Mouse (Mus musculus) Muller cell, postnatal 12 days (primary cell): Measurements from ENCODE around the gene Rad54l2.
A peak's percentile ranks its signal among the peaks of the same experiment; 100 is the strongest.

Experiments used
- DNase-seq: peaks from one replicate; pipeline ENCODE4 v3.0.0-alpha.2; 2015; ENCODE audit errors: inconsistent ontology term

Rad54l2 gene

DNA sequence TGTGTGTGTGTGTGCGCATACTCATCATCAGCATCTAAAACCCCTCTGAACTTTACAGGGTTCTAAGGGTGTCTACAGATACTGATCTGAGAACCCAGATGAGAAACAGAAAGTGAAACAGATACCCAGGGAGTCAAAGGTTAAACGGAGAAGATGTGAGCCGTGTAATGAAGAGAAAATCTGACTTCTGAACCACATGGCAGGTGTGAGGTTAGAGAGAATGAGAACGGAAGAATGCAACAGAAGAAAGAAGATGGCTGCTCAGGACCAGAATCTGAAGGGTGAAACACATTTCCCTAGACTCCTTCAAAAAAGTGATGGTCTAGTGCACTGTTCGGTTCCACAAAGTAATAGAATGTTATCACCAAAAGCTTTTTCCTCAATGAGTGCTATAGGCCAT, 36.9 kb downstream of the Rad54l2 start:
- DNase-seq: no peak

DNA sequence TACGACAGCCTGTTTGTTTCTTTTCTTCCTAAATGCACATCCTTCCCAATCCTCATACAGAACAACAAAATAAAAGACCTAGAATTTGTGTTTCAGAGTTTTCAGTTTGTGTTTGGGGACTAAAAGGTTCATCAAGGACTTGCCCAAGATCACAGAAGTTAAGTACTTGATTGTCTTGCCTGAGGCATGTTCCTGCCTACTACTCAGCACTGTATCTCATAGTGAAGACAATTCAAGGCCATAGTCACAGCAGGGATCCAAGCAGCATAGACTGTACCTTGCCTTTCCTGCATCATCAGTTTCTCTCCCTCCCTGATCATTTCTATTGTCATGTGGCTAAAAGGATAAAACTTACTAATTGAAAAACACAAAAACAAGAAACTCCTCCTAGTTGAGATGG, 49.0 kb downstream of the Rad54l2 start:
- no peak for DNase-seq

DNA sequence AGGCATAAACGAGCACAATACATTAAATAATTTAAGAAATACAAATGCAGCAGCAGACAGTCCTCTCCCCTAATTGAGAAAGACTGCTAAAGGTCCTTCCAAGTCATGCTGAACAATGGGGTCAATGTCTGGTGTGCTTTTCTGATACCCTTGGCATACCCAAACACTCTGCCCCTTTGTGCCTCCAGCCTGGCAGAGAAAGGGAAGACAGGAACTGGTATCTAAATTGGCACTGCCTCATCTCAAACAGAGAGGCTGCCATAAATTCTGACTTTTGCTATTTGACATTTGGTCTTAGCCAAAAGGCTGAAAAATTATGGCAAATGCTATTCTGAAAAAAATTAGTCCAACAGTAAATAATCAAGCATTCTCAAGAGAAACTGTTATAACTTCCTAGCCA, 49.9 kb downstream of the Rad54l2 start:
- DNase-seq: no peak

DNA sequence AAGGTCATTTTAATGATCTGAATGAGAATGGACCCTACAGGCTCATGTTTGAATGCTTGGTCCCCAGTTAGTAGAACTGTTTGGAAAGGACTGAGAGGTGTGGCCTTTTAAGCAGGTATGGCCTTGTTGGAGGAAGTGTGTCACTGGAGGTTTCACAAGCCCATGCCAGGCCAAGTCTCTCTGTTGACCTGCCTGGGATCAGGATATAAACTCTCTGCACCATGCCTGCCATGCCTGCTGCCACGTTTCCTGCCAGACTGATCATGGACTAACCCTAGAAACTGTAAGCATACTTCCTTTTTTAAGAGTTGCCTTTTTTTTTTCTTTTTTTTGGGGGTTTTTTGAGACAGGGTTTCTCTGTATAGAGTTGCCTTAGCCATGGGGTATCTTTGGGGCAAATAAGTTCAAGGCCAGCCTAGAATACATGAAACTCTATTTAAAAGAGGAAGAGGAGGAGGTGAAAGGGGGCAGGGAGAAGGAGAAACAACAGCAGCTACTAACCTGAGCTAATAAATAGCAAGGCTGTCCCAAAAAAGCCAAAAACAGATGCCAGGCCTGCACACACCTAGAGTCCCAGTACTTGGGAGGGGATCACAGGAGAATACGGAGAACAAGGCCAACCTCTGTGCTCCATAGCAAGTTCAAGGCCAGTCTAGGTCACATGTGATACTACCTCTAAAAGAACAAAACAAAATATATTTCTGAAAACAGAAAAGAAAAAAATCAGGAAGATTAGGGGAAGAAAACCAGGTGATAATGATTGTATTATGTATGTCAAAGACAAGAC, 50.6 kb downstream of the Rad54l2 start:
- DNase-seq: no peak

DNA sequence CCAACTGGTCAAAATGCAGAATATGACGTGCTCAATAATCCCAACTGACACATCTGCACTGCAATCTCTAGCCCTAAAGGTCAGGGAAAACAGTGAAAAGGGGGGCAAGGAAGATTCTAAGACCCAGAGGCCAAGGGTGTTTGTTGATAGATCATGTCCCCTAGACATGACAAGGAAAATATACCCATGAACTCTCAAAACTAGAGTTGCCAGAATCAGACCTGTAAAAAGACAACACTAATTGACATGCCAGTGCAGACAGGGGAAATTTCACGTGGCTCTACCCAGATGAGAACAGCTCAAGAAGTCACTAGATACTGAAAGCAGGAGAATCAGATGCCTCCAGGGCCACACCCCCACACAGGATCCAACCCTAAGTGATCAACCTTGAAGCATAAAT, 55.3 kb downstream of the Rad54l2 start:
- no peak for DNase-seq

DNA sequence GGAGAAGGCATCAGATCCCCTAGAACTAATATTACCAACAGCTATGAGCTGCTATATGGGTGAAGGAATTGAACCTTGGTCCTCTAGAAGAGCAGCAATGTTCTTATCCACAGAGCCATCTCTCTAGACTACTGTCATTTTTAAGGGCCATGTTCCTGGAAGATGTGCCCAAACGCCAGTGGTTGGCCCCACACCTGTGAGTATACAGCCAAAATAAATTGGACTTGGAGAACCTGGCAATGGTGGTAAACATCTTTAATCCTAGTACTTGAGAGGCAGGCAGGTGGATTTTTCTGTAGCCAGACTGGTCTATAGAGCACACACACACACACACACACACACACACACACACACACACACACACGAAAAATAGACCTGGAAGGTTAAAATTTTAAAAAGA, 59.6 kb downstream of the Rad54l2 start:
- no peak for DNase-seq

DNA sequence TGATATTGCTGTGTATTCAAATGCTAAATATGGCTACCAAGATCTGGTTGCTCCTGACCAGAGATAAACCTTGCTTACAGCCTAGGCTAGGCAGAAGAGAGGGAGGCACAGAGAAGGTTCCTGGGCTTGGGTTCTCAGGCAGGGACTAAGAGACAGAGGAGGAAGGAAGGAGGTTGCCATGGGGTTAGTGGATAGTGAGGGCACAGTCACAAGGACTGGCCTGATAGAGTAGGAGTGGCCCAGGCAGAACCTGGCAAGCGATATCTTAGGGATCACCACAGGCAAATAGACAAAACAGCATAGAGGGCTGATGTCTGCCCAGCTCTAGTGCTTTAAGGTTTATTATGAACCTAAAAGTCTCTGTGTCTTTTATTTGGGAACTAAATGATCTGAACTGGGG, 62.1 kb downstream of the Rad54l2 start:
- no peak for DNase-seq

DNA sequence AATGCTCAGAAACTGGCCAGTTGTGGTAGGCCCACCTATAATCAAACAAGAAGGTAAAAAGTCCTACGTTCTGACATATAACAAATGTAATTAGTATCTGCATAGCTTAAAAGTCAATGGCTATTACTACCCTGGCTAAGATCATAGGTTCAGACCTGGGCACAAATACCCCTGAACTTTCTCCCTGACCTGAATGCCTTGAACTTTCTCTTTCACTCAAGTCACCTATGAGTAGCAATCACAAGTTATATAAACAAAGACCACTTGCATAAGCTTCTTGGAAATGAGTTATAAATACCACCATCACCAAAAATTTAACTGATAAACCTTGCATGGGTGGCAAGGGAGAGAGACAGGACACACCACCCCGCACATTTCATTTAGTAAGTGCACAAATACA, 63.6 kb downstream of the Rad54l2 start:
- no peak for DNase-seq

DNA sequence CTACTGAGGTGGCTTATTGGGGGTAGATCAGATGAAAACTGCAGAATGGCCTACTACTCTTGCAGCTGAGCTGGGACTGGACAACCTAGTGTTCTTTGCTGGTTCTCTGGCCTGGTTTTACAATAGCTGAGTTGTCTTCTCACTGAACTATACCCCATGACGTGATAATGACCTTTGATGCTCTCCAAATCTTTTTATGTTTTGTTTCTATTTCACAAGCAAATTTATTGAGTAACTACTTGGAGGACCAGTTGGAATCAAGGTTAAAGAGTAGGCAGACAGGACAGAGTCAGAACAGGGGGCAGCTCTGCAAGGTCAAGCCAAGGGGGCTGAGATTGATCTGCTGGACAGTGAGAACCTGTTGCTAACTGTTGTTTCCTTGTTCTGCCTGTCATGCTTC, 64.1 kb downstream of the Rad54l2 start:
- no peak for DNase-seq

DNA sequence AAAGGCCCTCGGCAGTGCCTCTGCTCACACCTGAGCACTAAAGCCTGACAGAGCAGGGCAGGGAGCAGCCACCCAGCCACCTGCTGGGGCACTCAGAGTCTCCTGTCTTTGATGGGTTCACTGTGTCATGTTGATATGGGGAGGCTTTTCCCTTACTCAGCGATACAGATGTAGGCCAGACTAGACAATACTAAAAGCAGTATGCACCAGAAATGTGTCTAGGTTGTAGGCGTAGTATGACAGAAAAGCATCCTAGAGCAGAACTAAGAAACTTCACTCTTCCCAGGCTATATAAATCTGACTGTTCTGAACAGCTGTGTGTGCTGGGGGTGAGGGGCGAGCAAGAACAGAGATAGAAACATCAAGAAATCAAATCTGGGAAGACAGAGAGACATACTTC, 72.3 kb downstream of the Rad54l2 start:
- no peak for DNase-seq

DNA sequence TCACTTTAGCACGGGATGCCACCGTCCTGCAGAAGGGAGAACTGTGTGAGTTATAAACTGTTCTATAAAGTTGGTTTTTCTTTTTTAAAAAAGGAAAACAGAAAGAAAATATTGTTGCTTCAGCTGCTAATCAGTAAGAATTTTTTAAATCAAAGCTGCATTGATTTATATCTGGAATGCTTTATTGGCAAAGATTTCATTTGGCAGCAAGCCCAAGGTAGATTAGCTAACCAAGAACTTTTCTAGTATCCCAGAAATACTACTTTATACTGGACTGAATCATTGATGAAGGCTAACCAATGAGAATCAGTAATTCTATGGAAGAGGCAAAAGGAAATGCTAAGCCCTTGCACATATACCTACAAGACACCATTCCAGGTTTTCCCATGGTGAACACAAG, 72.8 kb downstream of the Rad54l2 start:
- no peak for DNase-seq

DNA sequence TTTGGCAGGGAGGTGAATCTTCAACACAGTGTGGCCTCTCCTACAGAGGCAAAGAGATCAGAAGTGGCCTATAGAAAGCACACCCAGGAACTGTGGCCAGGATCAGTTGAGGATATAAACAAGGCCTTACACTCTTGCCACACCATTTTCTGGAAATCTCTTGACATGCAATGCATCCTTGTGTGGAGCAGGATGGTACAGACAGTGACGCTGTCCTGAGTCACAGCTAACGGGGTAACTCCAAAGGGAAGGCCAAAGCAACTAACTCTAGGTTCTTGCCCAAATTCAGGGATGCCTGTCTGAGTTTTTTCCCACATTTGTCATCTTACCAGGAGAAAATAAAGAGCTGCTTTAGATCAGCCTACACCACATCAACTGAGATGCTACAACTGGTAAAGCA, 76.5 kb downstream of the Rad54l2 start:
- no peak for DNase-seq

DNA sequence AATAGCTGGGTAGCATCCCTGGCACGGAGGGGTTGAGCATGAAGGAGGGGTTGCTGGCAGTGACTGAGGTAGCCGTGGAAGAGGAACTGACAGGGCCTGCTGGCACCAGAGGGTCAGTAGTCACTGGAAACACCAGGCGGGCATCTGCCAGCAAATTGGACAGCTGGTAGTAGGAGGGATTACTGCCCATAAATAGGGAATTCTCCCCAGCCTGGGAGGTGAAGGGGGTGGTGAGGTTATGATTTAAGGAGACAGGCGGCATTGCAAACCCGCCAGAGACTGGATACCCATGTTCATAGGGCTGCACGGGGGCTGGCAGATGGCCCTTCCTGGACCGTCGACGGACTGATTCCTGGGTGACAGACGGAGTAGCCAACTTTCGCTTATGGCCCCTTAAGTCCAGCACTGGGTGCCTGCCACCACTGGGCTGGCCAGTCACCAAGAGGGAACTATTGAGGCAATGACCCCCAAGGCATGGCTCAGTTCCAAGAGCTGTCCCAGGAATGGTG, 96.0 kb downstream of the Rad54l2 start:
- DNase-seq: no peak

DNA sequence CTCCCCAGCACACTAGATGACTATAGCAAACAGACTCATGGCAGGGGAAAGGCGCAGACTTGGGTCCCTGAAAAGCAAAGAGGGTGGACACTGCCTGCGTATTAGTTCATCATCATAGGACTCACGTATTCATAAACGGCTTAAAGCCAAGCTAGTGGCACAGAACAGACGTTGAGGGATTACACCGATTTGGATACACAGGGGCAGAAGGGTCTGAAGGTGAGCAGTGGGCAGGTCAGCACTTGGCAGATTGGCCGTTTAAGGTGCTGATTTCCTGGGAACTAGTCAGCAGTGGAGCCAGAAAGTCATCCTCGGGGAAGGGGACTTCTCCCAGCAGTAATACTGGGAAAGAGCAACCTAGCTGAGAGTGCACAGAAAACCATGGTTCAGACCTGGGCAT, 100.2 kb downstream of the Rad54l2 start:
- no peak for DNase-seq

DNA sequence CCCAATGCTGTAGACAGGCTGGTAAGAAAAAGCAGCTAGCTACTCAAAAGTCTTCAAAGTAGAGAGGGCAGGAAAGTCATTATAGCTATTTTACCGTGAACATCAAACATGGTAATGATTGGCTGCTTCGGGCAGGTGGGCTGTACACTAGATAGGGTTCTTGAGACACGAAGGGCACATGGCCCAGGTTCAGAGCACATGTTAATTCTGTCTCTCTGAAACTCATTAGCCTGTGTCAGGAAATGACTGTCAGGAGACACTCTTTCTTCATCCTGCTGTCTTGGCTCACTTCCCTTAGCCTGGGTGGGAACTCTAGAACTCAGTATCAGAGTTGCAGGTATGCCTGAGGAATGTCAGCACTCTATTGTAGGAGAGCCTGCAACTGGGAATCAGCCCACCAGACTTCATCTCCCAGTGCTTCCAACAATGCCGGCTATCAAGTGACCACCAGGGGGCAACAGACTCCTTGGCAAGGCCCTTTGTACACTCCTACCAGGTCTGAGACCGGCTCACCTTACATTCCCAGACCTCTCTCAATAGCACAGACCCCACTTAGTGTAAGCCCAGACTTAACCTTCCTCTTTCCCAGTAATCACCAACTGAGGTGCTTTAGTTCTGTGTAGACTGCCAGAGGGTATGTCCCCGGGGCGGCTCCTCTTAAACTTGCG, 101.9 kb downstream of the Rad54l2 start:
- DNase-seq: peak; percentile 60

DNA sequence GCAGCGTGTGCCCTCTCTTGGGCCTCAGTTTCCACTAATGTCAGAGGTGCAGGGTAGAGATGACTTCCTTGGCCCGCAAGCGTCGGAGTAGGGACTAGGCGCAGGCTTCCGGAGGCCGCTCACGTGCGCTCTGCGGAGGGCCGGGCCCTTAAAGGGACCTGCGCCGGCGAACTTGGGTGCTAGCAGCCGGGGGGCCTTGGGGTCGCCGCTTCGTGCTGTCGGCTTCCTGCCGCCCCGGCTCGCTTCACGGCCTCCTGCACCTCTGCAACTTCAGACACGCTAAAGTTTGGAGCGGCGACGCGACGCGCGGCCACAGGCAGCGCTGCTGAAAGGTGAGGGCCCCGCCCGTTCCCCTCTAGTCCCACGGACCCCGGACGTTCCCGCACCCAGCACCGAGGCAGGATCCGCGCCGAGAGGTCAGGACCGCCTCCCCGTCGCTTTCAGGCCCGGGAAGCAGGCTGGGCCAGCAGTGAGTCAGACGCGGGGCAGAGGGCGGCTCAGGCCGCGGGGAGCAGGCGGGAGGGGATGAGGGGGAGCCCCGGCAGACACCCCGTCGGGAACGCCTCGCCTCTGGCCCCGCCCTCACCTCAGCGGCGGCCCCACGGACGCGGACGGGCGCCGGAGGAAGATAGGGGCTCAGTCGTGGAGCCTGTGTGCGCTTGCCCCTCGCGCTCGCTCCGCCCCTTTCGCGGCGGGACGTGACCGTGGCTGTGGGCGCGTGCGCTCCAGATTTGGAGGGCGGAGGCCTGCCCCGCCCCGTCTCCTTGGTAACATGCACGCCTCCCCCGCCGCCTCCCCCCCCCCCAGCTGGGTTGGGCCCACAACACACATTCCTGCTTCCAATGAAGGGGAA, 103.5 kb downstream of the Rad54l2 start, which contains the start of gene Tex264:
Tex264 (minus strand) TSS at position 679 of the 853 bp plus-strand sequence.
- peak; percentile 95 for DNase-seq

DNA sequence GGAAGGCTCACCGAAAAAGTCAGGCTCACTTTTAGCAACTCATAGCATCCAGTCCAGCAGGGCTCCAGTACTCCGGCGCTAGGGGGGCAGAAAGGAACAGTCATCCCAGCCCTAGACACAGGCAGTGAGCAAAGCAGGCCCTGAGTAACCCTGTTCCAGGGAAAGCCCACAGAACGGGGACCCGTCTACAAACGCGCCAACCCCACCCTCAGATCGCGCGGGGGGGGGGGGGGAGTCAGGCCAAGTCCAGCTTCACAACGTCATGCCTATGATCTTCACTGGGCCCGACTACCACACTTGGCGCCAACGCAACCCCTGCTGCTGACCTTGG, 104.1 kb downstream of the Rad54l2 start:
- no peak for DNase-seq

DNA sequence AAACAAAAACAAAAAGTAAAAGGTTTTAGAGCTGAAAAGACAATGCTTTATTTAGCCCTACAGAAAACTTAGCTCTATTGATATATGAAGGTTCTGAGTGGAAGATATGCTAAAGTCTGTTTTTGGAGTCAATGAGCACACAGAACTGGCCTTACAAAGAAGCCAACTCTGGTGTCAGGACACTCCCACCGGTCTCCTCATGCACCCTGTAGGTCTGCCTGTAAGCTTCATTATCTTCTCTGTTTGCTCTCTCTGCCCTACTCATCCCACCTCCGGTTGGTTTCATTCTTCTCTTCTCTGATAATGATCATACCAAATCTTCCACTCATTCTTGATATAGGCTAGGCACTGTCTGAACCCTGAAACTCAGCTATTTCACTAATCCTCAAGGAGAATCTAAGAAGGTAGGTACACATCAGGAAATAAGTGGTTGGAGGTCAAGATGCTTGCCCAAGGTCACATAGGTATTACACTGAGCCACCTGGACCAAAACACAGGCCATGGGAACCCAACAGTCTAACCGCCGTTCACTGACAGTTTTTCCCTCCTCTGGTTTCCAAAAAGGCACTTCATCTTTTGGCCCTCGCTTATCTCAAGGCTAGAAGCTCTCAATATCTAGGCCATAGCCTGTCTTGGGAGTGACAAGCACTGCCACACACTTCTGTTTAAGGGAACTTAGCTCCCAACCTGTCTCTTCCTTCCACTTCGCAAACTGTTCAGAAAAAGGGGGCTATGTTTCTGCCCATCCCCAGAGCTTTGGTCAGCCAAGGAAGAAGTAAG, 104.7 kb downstream of the Rad54l2 start:
- no peak for DNase-seq

DNA sequence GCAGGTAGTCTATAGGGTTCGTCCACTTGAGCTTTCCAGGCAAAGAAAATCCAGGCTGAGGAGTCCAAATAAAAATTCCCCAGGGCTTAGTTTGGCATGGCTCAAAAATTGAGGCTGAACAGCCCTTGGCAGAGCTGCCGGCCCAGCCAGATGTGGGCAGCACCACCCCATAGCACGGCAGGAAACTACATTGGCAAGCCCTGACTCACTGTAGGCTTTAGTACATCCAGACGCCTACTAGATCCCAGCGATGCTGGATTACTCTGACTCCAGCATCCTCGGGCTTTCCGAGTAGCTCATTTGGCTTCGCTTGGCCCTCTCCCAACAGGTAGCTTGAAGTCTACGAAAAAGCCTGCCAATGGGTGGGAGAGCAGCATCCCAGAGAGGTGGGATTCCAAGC, 108.0 kb downstream of the Rad54l2 start:
- no peak for DNase-seq

DNA sequence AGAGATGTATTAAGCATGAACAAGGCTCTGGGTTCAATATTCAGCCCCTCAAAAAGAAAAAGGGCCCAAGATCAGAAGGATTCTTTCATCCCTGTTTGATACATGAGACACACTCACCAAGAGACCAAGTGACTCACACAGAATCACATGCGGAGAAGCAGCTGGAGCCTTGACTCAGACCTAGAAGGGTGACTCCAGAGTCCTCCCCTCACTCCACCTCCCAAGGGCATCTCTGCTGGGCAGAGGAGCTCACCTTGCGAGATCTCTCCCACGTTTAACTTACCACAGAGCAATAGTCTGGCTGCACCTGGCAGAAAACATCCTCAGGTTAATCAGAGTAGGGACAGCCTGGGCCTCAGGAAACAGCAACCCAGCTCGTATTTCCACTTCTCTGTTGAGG, 110.8 kb downstream of the Rad54l2 start:
- DNase-seq: no peak

DNA sequence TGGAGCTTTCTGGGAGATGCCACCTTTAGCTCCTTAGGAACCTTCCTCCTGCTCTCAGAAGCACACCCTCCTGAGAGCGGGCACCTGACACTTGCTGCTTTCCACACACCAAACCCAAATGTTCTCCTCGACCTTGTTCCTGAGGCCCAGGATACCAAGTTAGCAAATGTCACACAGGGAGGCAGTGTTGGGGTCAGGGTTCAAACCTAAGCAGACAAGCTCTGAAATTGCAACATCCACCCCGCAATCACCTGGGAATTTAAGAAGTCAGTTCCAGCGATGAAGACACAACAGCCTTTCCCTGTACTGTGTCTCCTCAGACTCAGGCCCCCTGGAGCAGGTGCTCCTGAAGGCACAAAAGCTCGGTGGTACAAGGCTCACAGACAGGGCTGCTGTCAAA, 111.3 kb downstream of the Rad54l2 start:
- DNase-seq: no peak

DNA sequence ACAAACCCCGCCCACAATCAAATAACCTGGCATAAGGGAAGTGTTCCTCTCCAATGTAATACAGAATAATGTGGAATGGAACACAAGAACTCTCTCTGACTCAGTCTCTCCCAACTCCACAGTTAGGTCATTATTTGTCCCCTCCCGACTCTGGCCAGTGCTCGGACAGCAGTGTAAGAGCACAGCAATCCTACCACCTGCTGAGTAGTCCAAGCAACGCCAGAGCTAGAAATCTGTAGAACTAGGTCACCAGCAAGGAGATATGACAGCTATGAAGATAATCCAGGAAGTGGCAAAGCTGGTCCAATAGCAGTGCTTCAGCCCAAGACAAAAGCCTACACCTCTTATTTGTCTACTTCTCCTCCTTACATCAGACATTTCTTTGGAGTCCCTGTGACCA, 112.4 kb downstream of the Rad54l2 start:
- peak; percentile 85 for DNase-seq
